Mouse (Mus musculus) embryo, embryonic 9.5 days (tissue): ENCODE data around the gene Tspan7.
A peak's percentile ranks its signal among the peaks of the same experiment; 100 is the strongest.

Experiments
- DNase-seq: peaks from one replicate; pipeline ENCODE4 v3.0.0-alpha.2; 2017; ENCODE audit errors: extremely low spot score

Tspan7 gene

DNA sequence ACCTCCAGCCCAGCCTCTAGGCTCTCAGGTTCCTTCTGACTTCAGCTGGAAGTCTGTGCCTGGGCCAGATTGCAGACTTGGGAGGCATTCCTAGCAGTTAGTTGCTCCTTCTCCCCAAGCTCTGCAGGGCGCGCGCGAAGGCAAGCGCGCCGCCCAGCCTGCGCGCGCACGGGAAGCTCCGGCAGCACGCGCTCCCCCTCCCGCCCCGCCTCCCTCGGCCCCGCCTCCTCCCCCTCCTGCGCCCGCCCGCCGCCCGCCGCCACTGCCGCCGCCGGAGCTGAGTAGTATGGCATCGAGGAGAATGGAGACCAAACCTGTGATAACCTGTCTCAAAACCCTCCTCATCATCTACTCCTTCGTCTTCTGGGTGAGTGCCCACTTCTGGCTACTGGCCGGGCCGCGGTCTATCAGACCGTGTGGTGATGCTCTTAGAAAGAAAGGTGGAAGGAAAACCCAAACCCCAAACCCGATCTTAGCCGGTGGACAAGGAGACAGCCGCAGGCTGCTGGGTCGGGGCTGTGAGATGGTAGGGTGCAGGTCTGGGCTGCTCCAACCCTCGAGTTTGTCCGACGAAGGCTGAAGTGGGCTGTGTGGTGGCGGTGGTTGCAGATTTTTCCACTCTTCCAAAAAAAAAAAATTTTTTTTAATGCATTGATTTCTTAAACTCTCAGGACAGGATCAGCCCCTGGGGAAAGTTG is at the start of gene Tspan7:
Tspan7 (plus strand) TSS at position 287 of the 698 bp plus-strand sequence.
- DNase-seq: peak; percentile 72

DNA sequence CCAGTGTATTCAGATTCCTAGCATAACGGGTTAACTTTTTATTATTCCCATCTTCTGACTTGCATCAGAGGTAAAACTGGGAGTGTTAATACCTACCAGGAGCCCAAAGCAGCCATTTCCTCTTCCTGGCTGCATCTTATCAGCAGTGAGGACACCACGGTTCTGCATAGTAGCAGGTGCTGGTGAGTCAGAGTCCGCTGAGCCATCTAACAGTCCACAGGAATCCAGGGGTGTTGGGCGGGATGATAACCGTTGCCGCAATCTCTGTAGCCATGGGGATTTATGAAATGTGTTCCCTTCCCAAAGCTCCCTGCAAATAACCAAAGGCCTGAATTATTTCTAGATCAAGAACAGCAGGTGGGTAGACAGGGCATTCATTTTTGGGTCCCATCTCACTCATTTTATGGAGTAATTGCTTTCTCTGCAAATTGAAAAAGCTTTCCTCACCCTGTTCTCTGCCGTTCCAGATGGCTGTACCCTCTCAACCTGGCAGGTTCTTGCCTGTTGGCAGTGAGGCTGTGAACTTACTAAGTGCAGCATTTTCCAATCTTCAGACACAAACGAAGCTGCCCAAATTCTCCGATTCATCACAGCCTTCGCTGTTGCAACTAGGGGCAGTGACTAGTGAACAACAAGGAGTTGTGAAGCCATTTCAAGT is 35.5 kb upstream of the Tspan7 start:
- DNase-seq: no peak

DNA sequence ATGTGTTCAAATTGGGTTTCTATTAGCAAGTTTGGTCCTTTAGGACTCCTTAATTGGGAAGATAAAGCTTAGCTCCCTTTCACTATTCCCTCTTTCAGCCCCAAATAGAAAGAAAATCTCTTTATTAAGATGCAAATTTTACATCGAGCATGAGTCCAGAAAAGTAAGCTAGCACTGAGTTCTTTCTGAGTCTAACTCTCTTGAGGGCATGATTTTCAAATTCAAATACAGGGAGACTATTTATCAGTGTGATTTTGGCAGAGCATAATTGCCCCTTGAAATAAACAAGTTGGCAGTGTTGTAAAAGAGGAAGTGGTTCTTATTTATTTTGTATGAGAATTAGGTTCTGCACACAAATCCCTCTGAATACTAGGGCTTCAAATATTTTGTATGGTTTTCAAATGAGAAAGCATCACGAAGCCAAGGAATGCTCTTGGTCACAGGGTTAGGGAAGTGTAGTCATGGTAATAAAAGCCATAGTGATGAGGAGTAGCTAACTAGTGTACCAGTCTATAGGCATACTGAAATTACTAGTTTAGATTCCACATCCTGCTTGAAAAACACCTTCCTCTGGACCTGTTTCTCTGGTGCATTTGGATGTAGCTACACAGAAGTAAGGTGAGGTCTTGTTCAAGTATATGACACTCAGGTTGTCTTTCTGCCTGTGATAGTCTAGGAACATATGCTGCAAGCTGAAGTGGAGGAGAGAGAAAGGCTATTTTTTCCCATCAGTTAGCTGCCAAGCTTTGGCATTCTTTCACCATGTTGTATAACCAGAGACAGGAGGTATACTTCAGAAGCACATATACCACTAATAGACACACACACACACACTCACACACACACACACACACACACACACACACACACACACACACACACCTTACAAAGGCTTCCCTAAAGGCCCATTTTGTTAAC is 34.6 kb upstream of the Tspan7 start:
- DNase-seq: no peak

- no peak for DNase-seq
Observed at GRCm38 (mm10) chrX:10453798-10454197, 31.2 kb upstream of the Tspan7 start.

- DNase-seq: no peak
Observed at GRCm38 (mm10) chrX:10457256-10457655, 27.7 kb upstream of the Tspan7 start.

DNA sequence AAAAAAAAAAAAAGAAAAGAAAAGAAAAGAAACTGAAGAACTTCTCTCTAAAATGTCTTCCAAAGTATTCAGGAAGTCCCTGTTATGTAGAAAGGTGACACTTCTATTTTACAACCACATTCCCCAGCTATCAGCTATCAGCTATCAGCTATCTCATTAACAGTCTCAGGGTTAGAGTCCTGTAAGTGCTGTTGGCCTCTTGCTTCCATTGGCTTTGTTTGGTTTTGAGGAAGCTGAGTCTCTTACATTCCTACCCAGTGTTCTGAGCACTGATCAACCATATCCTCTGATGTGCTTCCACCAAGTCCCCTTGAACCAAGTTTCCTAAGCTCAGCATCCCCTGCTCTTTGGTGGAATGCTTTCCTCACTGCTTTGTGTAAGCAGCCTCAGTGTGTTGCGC is 7.9 kb upstream of the Tspan7 start:
- no peak for DNase-seq

DNA sequence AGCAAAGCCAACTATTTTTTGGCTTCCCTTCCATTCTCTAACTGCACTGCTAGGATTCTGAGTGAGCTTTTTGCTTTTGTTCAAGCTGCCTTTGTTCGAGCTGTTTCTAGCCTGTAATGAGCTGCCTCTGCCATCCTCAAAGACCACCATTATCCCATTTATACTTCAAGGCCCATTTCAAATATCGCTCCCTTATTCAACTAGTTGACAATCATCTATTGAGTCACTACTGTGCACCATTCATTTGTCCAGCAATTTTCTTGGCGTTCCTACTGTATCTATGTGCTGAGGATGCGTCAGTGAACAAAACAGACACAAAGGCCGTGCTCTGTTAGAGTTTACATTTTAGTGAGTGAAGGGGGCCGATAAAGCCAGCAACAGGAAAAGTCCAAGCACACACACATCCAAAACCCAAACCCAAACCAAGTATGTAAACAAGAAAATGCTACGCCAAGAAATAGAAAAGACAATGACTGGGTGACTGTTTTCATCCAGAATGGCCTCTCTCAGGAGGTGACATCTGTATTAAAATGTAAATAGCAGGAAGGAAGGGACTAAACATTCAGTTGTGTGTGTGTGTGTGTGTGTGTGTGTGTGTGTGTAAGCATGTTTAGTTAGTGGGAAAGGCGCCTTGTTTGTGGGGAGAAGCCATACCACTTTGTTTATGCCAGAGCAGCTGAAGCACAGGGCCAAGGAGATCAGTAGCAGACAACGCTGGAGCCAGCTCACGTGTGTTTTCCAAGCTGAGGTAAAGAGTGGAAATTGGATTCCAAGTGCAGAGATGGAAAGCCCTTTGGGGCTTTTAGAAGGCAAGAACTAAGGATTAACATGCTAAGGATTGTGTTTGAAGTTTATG is 5.7 kb upstream of the Tspan7 start:
- DNase-seq: no peak

- no peak for DNase-seq
Observed at GRCm38 (mm10) chrX:10479943-10480342, 5.0 kb upstream of the Tspan7 start.

DNA sequence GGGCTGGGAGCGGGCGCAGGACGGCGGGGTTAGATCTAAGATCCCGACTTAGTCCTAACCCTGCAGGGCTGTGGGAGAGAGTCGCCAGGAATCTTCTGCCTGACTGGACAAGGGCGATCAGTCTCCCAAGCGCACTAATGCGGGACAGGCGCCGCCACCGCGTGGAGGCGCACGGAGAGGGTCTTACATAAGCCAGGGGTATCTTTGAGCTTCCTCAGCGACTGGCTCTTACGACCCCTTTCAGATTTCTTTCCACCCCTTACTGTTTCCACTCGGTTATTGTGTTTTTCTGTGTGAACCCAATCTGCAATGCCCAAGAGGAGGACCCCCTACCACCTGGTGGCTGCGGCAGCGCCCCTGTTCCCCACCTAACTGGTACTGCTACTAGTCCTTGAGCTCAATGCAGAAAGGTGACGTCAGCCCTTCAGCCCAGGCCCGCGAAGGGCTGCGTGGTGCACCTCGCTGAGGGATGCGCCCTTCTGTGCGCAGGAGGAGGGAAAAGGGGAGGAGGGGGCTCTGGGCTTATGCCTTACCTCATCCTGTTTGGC is 780 bp downstream of the Tspan7 start:
- peak; percentile 62 for DNase-seq

GRCm38 (mm10) chrX:10498580-10498979 is 13.6 kb downstream of the Tspan7 start:
- DNase-seq: no peak

GRCm38 (mm10) chrX:10502616-10503015 is 17.7 kb downstream of the Tspan7 start:
- no peak for DNase-seq

DNA sequence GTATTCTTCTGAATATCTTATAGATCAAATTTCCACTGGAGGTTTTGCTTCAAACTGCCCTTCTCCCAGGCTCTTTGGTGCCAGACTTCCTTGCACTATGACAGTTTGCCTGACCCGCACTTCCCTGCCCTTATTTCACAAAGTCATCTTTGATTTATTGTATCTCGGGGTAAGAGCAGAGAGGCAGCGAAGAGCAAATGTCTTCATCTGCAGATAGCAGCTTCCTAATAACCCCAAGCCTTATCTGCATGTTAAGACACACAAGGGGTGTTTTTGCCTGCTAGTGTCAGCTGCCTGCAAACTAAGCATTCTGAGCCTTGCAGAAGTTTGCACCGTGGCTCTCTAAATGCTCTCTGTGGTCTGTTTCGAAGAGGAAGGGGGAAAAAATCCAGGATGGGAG is 29.5 kb downstream of the Tspan7 start:
- DNase-seq: no peak

- DNase-seq: no peak
Observed at GRCm38 (mm10) chrX:10514971-10515370, 30.0 kb downstream of the Tspan7 start.

- DNase-seq: no peak
Observed at GRCm38 (mm10) chrX:10516448-10516847, 31.5 kb downstream of the Tspan7 start.

GRCm38 (mm10) chrX:10516925-10517324 is 32.0 kb downstream of the Tspan7 start:
- no peak for DNase-seq

DNA sequence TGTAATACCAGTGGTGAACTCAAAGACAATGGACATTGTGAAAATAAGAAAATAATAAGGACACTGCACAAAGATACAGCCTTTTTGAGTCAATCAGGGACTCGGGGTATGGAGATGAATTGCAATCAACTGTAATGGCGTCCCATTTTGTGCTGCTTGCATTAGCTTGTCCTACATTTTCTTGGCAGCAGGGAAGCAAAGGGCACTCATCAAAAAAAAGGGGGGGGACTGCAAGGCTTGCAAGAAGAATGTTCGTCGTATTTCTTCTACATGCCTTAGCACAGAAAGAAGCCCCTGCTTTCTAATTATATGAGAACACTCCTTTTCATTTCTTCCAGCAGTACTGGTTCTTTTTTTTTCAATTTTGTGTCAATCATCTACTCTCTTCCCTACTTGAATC is 32.8 kb downstream of the Tspan7 start:
- no peak for DNase-seq

DNA sequence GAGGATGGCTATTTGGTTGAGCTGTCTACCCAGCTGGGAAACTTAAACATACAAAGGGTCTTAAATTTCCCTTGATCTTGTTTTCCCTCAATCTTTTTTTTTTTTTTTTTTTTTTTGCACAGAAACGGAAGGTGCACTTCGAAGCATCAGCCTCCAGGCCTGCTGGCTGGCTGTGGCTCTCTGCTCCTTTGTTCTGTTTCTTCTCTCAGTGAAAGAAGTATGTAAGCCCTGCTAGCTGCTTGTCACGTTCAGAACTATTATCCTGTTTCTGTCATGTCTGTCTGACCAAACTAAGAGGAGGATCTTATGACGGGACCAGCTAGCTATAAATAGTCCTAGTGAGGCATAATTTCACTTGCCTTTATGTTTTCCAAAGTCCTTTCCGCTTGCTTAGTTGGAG is 33.6 kb downstream of the Tspan7 start:
- no peak for DNase-seq

GRCm38 (mm10) chrX:10535450-10535849 is 50.5 kb downstream of the Tspan7 start:
- DNase-seq: peak; percentile 8

DNA sequence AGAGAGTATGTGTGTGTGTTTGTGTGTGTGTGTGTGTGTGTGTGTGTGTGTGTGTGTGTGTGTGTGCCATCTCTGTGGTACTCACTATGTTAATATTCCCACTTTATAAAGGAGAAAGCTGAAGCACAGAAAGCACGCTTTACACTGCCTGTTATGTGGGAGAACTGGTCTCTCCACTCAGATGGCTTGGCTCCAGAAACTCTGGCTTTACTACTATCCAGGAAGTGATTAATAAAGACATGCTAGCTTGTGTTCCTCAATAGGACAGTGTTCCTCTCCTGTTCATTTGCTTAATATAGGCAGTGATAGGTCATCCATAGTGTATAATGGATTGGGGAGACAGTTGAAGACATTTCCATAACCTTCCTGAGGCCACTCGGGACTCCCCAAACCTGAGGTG is 54.1 kb downstream of the Tspan7 start:
- no peak for DNase-seq

GRCm38 (mm10) chrX:10539482-10540166 is 54.7 kb downstream of the Tspan7 start:
- no peak for DNase-seq

DNA sequence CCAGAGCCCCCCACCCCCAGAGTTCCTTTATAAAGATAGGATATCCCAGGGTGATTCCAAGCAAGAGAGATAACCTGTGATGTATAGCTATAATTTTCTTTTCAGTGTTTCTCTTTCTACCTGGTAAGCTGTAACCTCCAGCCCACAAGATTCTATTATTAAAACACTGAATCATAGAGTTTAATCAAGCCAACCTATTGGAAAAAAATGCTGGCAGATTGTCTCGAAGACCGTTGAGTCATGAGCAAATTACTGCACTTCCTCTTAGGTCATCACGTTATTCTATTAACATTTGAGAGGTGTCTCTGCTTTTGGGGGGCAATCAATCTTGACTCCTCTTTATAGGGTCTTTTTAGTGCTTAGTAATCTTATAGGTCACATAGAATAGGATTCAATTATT is 61.9 kb downstream of the Tspan7 start:
- DNase-seq: no peak
